Mouse (Mus musculus) midbrain, postnatal 0 days (tissue): ENCODE measurements at regions not wholly inside any gene's neighbourhood (a gene's known extent, or its start where the extent isn't known, plus 50 kb on each side); places are given as distances from the start of the nearest gene placed in this dataset.
A peak's percentile ranks its signal among the peaks of the same experiment; 100 is the strongest.

ENCODE experiments used
- ATAC-seq: fragments of 200-750 bp; cut with Nextera tagmentation; 2 replicates; pipeline ENCODE4 v1.8.0; 2017; ENCODE audit warnings: moderate number of reproducible peaks, mild to moderate bottlenecking, moderate TSS enrichment, moderate library complexity; ENCODE audit not compliant: low FRiP score
- DNase-seq: peaks from one replicate; pipeline ENCODE4 v3.0.0-alpha.2; 2015; ENCODE audit warnings: low spot score
- H3K27ac ChIP-seq: fragments of 300-500 bp; sonication (generic); 2 replicates; pipeline ENCODE4 v1.5.1; 2014; ENCODE audit warnings: low read depth, mild to moderate bottlenecking, low read length, mixed read lengths
- H3K27me3 ChIP-seq: fragments of 300-500 bp; sonication (generic); 2 replicates; pipeline ENCODE4 v1.6.1; 2014; ENCODE audit warnings: low read length, control low read depth, mixed read lengths; ENCODE audit not compliant: insufficient read depth
- H3K36me3 ChIP-seq: fragments of 300-500 bp; sonication (generic); 2 replicates; pipeline ENCODE4 v1.6.1; 2014; ENCODE audit warnings: low read length, control low read depth, mixed read lengths; ENCODE audit not compliant: insufficient read depth
- H3K4me1 ChIP-seq: fragments of 300-500 bp; sonication (generic); 2 replicates; pipeline ENCODE4 v1.6.1; 2014; ENCODE audit warnings: mild to moderate bottlenecking, control low read depth, antibody characterized with exemption, low read length, mixed read lengths; ENCODE audit not compliant: insufficient read depth
- H3K4me2 ChIP-seq: fragments of 300-500 bp; sonication (generic); 2 replicates; pipeline ENCODE4 v1.6.1; 2014; ENCODE audit warnings: low read depth, mild to moderate bottlenecking, low read length, mixed read lengths; ENCODE audit not compliant: poor library complexity, severe bottlenecking
- H3K4me3 ChIP-seq: fragments of 300-500 bp; sonication (generic); 2 replicates; pipeline ENCODE4 v1.5.1; 2014; ENCODE audit warnings: low read depth, mild to moderate bottlenecking, low read length, moderate library complexity
- H3K9ac ChIP-seq: fragments of 300-500 bp; sonication (generic); replicated peaks from 2 replicates; pipeline ENCODE4 v1.6.1; 2014; ENCODE audit warnings: mild to moderate bottlenecking, low read length, moderate library complexity, mixed read lengths; ENCODE audit not compliant: poor library complexity, severe bottlenecking
- H3K9me3 ChIP-seq: fragments of 300-500 bp; sonication (generic); 2 replicates; pipeline ENCODE4 v1.6.1; 2016; ENCODE audit warnings: low read length, control low read depth
- CTCF ChIP-seq: IDR thresholded peaks from 2 replicates; pipeline ENCODE4 v1.5.1; 2016; ENCODE audit warnings: antibody characterized with exemption, mild to moderate bottlenecking
- WGBS: fragments of 180-500 bp; shearing (Covaris S2); extraction: QIAGEN DNeasy Blood & Tissue Kit; methylation state at CpG from one replicate; pipeline ENCODE4 v1.1.7; 2014; 5-methylcytosine and 5-hydroxymethylcytosine counted together

GRCm38 (mm10) chr16:77537351-77537750, 64.5 kb downstream of the Gm11146 start:
- no peaks in the 10 kb centered on the region for H3K4me1 ChIP-seq
- peak overlapping the region; percentile 56 for H3K4me2 ChIP-seq
- peak overlapping the region; percentile 64 for H3K9ac ChIP-seq
- H3K27ac ChIP-seq = peak overlapping the region; percentile 94
- H3K36me3 ChIP-seq = no peaks in the 10 kb centered on the region
- H3K27me3 ChIP-seq = no peaks in the 10 kb centered on the region
- 47% methylated on average over 4 of the region's 4 CpGs for WGBS
- peak overlapping the region; percentile 32; the same call in 1 of the 2 replicates for H3K4me3 ChIP-seq
- H3K9me3 ChIP-seq = no peaks in the 10 kb centered on the region
- peak; percentile 17 for DNase-seq
- TF ChIP-seq CTCF = no peak
- ATAC-seq = peak; percentile 68

- Histone ChIP-seq H3K27me3 (no peaks in the 10 kb centered on the region), H3K4me1 (no peaks in the 10 kb centered on the region), H3K4me3 (peak overlapping the region; percentile 32; the same call in 1 of the 2 replicates), H3K36me3 (no peaks in the 10 kb centered on the region), H3K9ac (peak overlapping the region; percentile 64), H3K27ac (peak overlapping the region; percentile 94), H3K9me3 (no peaks in the 10 kb centered on the region), H3K4me2 (peak overlapping the region; percentile 56)
- peak; percentile 87 for DNase-seq
- peak; percentile 94 for ATAC-seq
- TF ChIP-seq CTCF = no peak
- 11% methylated on average over 10 of the region's 10 CpGs for WGBS
These were observed 65.1 kb downstream of the Gm11146 start for GRCm38 (mm10) chr16:77536746-77537145.

- peak; percentile 78 for ATAC-seq
- 22% methylated on average over 6 of the region's 6 CpGs for WGBS
- TF ChIP-seq CTCF = no peak
- Histone ChIP-seq H3K4me3 (peak overlapping the region; percentile 32; the same call in 1 of the 2 replicates), H3K4me2 (peak overlapping the region; percentile 56), H3K9ac (peak overlapping the region; percentile 64), H3K9me3 (no peaks in the 10 kb centered on the region), H3K27ac (peak overlapping the region; percentile 94), H3K27me3 (no peaks in the 10 kb centered on the region), H3K4me1 (no peaks in the 10 kb centered on the region), H3K36me3 (no peaks in the 10 kb centered on the region)
- peak; percentile 73 for DNase-seq
These were observed 65.6 kb downstream of the Gm11146 start for GRCm38 (mm10) chr16:77536314-77536713.

- no peaks in the 10 kb centered on the region for H3K27me3 ChIP-seq
These were observed 66.9 kb downstream of the Gm11146 start for GRCm38 (mm10) chr16:77535021-77535420.

GRCm38 (mm10) chr16:77531596-77531995, 70.3 kb downstream of the Gm11146 start:
- Histone ChIP-seq H3K4me3 (no peak overlapping the region), H3K4me2 (no peak overlapping the region), H3K9ac (no peak overlapping the region), H3K27ac (no peak overlapping the region), H3K9me3 (no peaks in the 10 kb centered on the region), H3K36me3 (no peaks in the 10 kb centered on the region), H3K4me1 (no peaks in the 10 kb centered on the region), H3K27me3 (no peaks in the 10 kb centered on the region)
- TF ChIP-seq CTCF = no peak
- no peak for DNase-seq
- ATAC-seq = no peak
- WGBS = 47% methylated on average over 10 of the region's 10 CpGs

More at GRCm38 (mm10) chr16:77535021-77535420, 66.9 kb downstream of the Gm11146 start:
- Histone ChIP-seq H3K36me3 (no peaks in the 10 kb centered on the region), H3K4me3 (no peak overlapping the region), H3K9me3 (no peaks in the 10 kb centered on the region), H3K27ac (no peak overlapping the region), H3K4me1 (no peaks in the 10 kb centered on the region), H3K9ac (no peak overlapping the region), H3K4me2 (no peak overlapping the region)
- peak; percentile 85 for DNase-seq
- peak; percentile 81 for TF ChIP-seq CTCF
- ATAC-seq = no peak
- 81% methylated on average over 3 of the region's 3 CpGs for WGBS

GRCm38 (mm10) chr16:77527951-77528350, 73.9 kb downstream of the Gm11146 start:
- 74% methylated on average over 1 of the region's 1 CpGs for WGBS
- Histone ChIP-seq H3K27ac (no peak overlapping the region), H3K4me3 (no peak overlapping the region), H3K9me3 (no peaks in the 10 kb centered on the region), H3K4me2 (no peak overlapping the region), H3K36me3 (no peaks in the 10 kb centered on the region), H3K4me1 (no peaks in the 10 kb centered on the region), H3K27me3 (no peaks in the 10 kb centered on the region), H3K9ac (no peak overlapping the region)
- TF ChIP-seq CTCF = no peak
- DNase-seq = no peak
- ATAC-seq = no peak
